Mouse (Mus musculus) cerebellum, adult 9-11 months (tissue): ENCODE measurements around the gene Maml2.

Experiments used
- DNase-seq: peaks from one replicate; pipeline ENCODE4 v3.0.0; 2022

Gene Maml2

DNA sequence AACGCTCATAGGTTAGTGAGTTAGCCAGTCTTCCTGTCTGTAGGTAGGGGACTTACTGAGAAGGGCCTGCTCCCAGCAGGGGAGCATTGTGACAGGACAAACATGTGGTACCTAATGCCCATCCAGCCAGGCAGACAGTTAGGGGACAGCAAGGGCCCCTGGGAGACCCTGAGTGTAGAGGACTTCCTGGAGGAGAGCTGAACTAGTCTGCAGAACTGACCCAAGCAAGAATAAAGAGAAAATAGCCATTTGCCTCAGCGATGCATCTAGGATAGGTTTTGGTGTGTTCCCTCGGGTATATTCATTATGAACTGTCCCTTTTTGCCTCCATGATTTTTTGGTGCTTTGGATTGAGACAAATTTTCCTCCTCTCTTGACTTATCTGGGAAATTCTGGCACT lies 199.3 kb downstream of the Maml2 start:
- no peak for DNase-seq

DNA sequence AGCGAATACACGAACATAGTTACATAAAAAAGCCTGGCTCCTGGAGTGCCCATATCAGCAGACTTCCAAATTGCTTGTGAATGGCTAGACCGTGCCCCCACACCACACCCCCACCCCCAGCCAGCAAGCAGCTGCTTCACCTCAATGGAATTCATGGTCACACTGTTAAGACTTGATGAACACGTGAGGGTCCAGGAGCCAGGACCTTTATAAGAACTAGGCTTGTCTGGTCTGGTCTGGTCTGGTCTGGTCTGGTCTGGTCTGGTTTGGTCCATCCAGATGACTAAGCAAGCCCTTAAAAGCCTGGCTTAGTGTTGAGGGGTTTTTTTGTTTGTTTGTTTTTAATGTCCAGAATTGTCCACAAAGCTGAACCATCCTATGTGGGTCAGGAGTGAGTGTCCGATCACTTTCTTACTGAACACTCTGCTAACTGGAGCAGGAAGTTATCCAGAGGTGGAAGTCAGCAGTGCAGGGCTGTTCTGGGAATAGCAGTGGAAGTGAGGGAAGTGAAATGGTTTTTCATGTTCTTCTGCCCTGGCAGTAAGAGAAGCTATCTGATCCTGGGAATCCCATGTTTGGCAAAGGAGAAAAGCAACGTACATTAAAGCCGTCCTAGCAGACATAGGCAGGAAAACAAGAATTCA lies 200.1 kb downstream of the Maml2 start:
- DNase-seq = no peak

DNA sequence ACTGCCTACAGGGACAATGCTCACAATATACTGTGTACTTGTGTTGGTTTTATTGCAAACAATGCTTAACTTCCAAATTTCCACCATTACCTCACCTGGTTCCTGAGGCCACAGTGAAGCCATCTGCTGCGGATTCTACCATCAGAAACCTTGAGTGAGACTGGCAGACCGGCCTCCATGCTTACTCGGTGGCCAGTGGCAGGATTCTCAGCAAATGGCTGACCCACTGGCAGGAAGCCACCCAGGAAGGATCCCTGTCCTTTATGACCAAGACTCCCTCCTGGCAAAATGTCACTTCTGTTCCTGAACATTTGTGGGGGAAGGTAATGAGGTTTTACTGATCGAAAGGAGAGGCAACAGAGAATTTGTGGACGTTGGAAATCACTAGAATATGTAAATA lies 202.3 kb downstream of the Maml2 start:
- DNase-seq = peak; percentile 88

DNA sequence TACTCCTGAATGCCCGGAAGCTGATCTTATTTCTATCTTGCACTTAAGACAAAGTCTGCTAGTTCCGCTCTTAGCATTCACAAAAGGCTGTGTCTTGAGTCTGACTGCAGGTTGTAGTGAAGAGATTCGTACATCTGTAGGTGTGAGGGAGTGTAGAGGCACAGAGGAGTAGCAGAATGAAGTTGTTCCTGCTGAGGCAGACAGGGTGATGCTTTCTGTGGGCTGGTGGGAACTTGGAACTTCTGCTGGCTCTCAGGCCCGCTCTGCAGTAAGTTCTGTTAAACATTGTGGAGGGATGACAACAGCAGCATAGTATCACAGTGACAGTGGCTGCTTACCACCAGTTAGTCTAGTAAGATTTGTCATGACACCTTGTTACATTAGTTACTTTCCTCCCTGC lies 207.3 kb downstream of the Maml2 start:
- no peak for DNase-seq

DNA sequence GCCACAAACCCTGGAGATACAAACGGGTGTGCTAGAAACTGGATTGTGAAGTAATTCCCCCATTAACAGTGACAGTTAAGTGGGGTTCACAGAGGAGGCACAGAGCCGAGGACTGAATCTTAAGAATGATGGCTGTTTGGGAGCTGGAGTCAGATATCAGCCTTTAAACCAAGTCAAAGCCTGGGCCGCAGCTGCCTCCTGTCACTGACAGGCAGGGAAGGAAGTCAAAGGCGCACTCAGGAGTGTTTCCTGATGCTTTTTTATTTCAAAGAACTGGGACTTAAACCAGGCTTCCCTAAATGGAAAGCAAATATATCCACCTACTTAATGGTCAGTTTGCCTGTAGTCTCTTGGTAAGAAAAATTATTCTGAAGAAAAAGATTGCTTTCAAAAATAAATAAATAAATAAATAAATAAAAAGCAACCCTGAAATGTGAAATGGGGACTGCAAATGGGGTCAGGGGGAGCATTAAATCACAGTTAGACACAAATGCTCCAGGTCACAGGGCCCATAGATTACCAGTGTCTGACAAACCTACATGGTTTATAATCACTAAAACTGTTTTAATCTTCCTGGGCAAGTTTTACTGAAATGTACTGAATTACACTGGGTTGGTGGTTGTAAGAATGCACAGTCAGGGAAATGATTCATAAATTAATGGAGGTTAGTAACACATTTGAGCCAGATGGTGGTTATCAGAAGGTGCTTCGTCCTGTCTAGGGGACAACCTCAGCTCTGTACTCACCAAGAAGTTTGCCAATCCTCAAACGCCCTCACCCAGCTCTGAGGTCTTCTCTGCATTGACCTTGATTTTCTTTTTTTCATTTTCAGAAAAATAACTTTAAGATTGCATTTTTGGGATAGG lies 209.4 kb downstream of the Maml2 start:
- DNase-seq = no peak

DNA sequence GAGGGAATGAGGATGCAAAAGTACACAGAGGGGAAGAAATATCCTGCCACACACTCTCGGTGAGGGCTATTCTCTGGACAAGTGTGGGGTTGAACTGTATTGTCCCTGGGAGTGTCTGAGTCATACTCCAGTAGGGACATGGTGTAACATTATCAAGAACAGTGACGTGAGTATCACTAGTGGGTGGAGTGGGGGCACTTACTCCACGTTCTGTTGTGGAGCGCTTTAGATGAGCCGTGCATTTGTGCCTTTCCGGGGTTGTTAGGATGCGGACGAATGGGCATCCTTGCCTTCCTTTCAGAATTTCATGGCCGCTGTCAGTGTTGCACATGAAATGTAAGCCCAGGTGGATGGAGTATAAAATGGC lies 210.0 kb downstream of the Maml2 start:
- no peak for DNase-seq

DNA sequence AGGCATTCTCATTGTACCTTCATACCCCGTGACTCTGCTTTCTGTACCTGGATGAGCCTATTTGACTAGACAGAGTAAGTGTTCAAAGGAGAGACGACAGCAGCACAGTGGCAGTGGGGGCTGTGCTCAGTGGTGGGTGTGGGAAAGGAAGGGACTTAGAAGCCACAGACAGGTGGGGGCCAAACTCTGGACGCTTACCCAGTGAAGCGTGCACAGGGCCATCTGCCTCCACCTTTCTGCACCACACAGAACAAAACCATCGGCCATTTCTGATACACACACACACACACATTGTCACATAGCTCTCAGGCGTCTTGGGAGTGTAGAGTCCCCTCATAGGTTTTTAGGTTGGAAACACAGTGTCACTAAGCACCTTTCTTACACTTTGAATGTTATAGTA lies 212.0 kb downstream of the Maml2 start:
- peak; percentile 89 for DNase-seq

DNA sequence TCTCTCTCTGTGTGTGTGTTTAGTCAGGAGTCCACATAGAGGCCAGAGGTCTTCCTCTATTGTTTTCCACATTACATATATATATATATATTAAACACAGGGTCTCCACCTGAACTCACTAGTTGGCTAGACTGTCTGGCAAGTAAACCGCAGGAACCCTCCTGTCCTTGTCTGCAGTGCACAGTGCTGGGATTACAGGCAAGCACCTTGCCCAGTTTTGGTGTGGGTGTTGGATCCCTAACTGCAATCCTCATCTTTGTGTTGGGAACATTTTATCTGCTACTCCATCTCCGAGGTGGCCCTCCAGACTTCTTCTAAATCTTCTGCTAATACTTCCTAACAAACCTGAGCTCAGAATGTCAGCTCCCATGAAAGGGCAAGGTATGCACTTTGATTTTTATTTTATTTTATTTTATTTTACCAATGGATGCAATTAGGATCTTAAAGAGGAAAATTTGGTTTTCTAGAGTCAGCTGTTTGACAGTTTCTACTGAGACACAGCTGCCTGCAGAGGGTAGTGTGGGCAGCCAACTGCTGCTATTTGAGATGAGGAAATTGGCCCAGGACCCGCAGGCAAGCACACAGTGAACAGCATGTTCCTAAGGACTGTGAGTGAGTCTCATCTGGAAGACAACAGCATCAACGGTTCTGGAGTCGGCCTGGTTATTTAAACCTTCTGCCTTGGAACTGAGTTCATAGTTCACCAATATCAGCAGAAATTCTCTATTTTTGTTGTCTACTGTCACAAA lies 213.0 kb downstream of the Maml2 start:
- DNase-seq = no peak

DNA sequence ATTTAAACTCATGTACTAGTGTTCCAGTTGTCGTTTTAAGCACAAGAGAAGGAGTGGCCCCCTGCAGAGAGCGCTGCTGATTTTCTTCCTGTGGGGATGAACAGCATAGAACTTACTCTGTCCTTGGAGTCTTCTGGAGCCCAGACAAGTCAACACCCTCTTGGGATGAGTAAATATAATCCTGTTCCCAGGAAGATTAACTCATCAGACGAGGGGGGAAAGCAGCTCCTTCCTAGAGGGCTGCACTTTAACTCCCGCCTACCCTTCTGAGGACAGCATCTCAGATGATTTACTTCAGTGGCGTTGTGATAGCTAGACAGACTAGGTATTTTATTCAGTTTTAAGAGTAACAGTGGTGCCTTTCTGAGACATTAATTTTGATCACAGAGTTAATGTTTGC lies 215.4 kb downstream of the Maml2 start:
- no peak for DNase-seq

DNA sequence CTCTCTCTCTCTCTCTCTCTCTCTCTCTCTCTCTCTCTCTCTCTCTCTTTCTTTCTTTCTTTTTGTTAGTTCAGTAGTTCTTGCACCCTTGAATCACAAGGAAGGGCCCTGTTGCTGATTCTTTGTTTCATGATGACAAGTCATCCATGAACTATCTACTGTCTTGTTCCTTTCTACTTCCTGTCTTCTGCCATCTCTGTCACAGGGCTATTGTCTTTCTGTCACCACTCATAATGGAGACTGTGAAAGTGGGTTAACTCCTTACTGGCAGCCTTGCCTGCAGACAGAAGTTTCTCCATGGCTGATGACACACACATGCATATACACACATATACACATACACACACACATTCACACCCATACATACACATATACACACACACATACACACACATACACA lies 216.7 kb downstream of the Maml2 start:
- DNase-seq = no peak

DNA sequence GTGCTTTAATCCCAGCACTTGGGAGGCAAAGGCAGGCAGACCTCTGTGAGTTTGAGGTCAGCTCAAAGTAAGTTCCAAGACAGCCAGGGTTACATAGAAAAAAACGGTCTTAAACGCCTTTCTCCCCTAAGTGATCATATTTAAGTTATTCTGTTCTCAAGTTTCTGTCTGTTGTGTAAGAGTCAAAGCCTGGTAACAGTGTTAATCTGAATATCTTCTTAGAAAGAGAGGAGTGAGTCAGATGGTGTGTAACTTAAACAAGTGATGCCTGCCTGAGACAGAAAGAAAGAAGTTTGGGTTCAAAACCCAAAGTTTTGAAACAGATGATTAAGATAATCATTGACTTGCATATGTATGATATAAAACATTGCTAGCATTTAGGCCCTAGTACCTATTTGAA lies 218.2 kb downstream of the Maml2 start:
- no peak for DNase-seq

DNA sequence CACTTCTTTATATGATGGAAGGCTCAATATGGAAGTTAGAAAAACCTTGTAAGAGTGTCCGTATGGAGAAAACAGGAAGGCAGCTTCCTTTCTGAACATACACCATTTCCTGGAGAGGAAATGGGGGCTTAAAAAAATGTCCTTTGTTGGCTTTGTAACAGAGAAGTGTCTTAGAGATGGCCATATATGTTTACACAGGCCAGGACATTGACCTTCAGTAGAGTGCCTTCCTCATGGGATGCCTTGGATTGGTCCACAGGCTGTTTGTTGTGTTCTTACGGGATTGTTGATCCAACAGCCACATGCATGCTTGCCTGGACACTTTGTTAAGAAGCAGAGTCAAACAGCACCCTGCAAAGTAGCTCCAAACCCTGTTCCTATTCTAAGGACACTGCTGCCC lies 220.3 kb downstream of the Maml2 start:
- DNase-seq = no peak

DNA sequence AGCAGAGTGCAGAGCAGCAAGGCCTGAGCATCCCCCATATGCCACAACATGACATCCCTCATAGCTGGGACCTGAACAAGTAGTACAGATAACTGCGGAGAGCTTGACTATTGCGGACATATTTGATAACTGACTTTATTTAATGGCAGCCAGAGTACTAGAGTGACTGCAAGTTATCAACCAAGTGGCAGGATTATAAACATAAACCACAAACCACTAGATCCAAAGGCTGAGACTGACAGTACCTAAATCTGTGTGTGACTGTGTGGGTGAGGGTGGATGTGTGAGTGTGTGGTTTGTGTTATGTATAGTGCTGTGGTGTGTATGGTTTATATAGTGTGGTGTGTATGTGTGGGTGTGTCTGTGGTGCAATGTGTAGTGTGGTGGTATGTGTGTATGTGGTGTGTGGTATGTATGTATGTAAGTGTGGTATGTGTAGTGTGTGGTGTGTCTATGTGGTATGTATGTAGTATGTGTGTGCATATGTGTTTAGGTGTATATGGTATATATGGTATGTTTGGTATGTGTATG lies 220.7 kb downstream of the Maml2 start:
- DNase-seq = no peak

DNA sequence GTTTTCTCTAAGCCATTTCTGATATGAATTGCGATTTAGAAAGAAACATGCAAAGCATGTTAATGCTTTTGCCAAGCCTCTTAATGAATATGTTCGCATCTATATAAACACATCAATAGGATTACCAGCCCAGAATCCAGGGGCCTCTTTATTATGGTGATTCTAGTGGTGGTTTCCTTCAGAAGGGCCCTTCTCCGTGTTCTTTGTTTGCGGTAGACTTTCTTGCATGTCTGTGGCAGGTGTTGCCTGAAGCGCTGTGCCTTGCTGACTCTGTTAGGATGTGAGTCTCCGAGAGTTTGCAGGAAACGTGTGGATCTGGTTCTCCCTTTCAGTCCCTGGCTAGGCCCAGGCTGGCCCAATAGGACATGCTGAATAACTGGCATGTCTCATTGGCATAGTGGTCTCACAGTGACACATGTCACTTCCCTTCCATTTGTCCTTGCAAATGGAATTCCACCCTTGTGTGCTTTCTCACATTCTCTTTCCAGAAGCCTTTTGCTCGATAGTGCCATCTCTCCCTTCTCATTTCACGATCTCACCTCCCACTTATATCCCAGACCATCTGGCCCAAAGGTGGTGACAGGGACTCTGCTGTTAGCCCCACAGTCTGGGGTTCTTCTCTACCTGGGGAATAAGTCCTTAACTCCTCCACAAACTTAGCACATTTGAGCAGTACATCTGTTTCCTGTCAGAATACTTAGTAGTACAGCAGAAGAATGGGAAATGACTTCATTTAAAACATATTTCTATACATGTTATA lies 224.5 kb downstream of the Maml2 start:
- DNase-seq = no peak

DNA sequence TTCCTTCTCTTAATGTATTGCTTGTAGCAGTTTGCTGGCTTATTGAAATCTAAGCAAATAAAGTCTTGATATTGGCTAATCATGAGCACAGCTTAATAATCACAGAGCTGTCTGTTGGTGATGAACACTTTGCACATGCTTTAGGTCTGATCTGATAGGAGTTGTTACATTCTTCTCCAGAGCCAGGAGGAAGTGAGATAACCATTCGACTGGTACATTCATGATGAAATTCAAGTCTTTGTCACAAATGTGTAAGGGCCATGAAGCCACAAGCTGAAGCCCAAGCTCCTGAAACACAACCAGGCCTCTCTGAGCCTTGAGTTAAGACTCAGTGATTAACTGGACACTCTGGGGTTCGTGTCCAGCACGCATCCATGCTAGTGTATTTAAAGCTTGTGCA lies 225.3 kb downstream of the Maml2 start:
- no peak for DNase-seq

DNA sequence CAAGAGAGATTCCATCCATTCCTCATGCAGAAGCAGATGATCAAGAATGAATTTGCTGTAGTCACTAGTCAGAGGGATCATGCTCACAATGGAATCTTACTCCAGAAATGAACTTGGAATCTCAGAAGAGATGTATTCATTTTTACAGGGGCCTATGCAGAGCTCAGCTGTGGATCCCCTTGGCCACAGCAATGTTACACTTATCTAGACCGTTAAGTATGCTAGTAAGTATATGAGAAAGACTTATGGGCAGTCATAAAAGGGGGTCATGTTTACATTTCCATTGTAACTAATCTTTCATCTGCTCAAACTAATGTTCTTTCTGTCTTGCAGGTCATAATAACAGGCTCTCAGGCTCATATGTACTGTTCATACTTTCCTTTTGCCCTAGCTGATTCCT lies 227.3 kb downstream of the Maml2 start:
- DNase-seq = no peak

DNA sequence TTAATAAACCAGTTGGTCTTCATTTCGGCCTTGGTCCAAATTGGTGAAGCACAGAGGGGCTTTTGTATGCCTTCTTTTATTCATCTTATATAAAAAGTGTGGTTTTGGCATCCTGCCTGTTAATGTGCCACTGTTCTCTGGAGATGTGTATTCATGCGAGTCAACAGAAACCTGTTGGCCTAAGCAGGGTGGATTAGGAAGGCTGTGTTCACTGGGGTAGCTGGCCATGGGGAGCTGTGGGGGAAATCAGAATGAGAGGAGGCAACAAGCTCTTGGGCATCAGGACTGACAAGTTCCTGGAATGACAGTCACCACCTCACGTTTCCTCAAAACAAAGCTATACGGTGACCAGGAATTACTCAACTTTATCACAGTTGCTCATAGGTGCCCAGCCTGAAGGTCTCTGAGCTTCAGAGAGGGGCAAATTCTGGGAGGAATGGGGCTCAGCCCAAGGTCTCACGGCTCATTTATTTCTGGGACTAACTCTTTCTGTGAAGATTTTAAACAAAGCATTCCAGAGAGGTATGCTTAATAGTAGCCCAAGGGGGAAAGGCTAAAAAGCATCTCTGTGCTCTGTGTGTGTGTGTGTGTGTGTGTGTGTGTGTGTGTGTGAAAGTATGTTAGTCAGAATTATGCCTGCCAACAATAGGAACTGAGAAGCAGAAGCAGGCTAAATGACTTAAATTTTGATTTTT lies 228.0 kb downstream of the Maml2 start:
- DNase-seq = no peak

DNA sequence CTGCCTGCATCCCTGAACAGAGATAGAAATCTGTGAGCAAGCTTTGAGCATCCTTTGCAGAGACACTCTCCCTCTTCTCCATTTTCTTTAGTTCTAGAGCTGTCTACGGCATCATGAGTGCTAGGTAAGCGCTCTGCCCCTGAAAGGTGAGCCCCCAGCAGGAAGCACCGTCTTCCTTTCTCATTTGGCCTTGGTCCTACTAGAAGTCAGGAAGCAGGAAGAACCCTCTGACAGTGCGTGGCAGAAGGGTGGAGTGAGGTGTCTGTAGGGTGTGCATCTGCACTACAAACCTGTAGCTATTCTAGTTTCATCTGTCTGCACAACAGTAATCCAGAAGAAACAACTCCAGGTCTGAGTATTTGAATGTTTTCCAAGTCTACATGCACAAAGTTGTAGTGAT lies 232.8 kb downstream of the Maml2 start:
- no peak for DNase-seq

DNA sequence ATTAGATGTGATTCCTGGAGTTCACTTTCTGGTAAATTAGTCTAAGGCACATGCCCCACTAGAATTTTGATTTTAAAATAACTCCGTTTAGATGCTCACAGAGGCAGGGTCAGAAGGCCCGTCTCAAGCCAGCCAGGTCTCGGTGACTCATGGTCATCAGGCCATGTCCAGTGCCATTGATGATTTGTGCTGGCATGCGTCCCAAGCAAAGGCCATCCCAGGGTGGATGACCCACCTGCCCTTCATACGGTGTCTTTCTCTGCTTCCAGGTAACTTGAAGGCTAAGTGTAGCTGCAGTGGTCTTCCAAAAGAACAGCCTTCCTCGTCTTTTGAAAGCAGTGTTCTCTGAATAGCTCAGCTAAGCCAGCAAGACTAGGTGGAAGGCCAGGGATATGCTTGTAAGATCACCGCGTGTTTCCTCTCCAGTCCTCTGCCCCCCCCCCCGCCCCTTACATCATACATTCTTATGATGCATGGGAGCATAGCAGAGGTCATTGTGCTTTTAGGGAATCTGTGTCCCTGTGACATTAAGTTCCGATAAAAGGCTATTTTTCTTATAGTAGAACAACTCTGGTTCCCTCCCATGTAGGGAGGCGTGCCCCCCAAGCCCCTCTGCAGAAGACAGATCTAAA lies 235.4 kb downstream of the Maml2 start:
- no peak for DNase-seq

DNA sequence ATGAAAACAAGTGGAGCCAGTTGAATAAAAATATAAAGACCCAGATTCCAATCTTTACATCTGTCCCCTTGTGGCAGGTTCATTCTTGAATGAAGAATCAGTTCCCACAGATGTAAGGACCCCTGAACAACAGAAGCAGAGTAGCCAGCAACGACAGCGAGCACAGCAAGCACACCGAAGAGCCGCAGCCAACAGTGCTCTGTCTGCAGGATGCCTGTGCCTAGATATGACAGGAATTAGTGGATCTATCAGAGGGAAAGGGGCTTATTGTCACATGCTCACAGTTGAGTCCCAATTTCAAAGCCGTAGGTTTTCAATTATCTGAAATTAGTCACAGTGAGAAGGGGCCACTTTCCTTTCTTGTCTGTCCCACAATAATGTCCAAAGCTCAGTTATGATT lies 238.0 kb downstream of the Maml2 start:
- DNase-seq = no peak

DNA sequence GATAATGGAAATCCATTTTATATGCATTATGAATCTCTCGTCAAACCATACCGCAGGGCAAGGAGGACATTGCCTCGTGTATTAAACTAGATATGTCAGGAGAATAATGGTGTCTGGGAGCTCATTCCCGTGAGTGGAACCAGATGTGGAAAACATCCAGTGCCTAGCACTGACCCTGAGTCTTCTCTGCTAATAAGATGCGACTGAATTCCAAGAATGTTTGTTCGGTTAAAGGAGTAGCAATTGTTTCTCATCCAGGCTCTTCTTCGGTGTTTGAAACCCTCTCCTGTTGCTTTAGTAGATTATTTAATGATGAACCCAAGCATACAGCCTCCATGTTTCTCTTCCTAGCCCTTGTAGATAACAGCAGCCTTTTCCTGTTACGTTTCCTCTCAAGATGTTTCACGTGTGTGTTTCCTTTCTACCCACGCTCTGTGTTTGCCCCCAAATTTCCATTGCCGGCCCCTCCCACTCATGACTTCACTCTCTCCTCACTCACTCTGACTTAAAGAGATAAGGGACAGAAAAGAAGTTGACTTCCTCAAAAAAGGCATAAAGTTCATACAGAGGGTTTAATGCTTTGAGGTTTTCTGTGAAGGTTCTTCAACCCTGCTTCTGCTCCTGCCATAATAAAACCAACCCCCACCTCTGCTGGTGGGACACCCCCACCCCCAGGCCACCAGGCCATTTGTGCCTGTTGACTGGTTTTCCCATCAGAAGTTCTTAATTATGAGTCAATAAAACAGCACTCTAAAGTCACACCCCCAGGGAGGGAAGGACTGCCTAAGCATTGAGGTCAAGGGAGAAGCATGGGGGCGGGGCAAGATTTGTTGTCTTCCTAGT lies 238.9 kb downstream of the Maml2 start:
- DNase-seq = no peak
